Mouse (Mus musculus): Measurements from ENCODE around the gene Slc36a4. TPM values are rescaled to one million over a fixed set of nuclear protein-coding genes. Genes with fewer than 3 reads are reported as not detected.

Gene Slc36a4
- polyA plus RNA-seq, 1 experiment = 4.7 TPM

GRCm38 (mm10) chr9:15746636-15747035, 37.1 kb downstream of the Slc36a4 start:
- H3K36me3 ChIP-seq (ENCODE audit: control insufficient read depth, insufficient read depth, low read length) = no peaks in the 10 kb centered on the region
- no peak for DNase-seq
- H3K4me3 ChIP-seq (ENCODE audit: control insufficient read depth, insufficient read depth, low read length) = no peak overlapping the region
- no peak overlapping the region for H3K27ac ChIP-seq (ENCODE audit: control insufficient read depth, insufficient read depth, low read length)
- no peaks in the 10 kb centered on the region for H3K27me3 ChIP-seq (ENCODE audit: control insufficient read depth, insufficient read depth, low read length)
- H3K4me1 ChIP-seq (replicated peaks; ENCODE audit: control insufficient read depth, insufficient read depth, low read length) = no peaks in the 10 kb centered on the region
- TF ChIP-seq CTCF (IDR thresholded peaks at IDR 0.05; ENCODE audit: borderline replicate concordance, control insufficient read depth, extremely low read depth, insufficient read depth, low read length, poor library complexity) = no peak
- TF ChIP-seq POLR2A (IDR thresholded peaks at IDR 0.05; ENCODE audit: control insufficient read depth, extremely low read depth, insufficient read depth, low read length, poor library complexity) = no peak
- 87% methylated on average over 7 of the region's 7 CpGs for WGBS

- TF ChIP-seq CTCF (IDR thresholded peaks at IDR 0.05; ENCODE audit: borderline replicate concordance, control insufficient read depth, extremely low read depth, insufficient read depth, low read length, poor library complexity) (no peak), POLR2A (IDR thresholded peaks at IDR 0.05; ENCODE audit: control insufficient read depth, extremely low read depth, insufficient read depth, low read length, poor library complexity) (no peak)
- H3K36me3 ChIP-seq (ENCODE audit: control insufficient read depth, insufficient read depth, low read length) = no peaks in the 10 kb centered on the region
- H3K27ac ChIP-seq (ENCODE audit: control insufficient read depth, insufficient read depth, low read length) = no peak overlapping the region
- no peak for DNase-seq
- no peaks in the 10 kb centered on the region for H3K4me1 ChIP-seq (replicated peaks; ENCODE audit: control insufficient read depth, insufficient read depth, low read length)
- H3K27me3 ChIP-seq (ENCODE audit: control insufficient read depth, insufficient read depth, low read length) = no peaks in the 10 kb centered on the region
- WGBS = 82% methylated on average over 5 of the region's 5 CpGs
- H3K4me3 ChIP-seq (ENCODE audit: control insufficient read depth, insufficient read depth, low read length) = no peak overlapping the region
Measured at GRCm38 (mm10) chr9:15748383-15748782, 38.8 kb downstream of the Slc36a4 start.

GRCm38 (mm10) chr9:15759318-15759717, 49.8 kb downstream of the Slc36a4 start:
- DNase-seq = no peak
- TF ChIP-seq POLR2A (IDR thresholded peaks at IDR 0.05; ENCODE audit: control insufficient read depth, extremely low read depth, insufficient read depth, low read length, poor library complexity) (no peak), CTCF (IDR thresholded peaks at IDR 0.05; ENCODE audit: borderline replicate concordance, control insufficient read depth, extremely low read depth, insufficient read depth, low read length, poor library complexity) (no peak)
- Histone ChIP-seq H3K4me3 (ENCODE audit: control insufficient read depth, insufficient read depth, low read length) (no peak overlapping the region), H3K36me3 (ENCODE audit: control insufficient read depth, insufficient read depth, low read length) (no peaks in the 10 kb centered on the region), H3K27me3 (ENCODE audit: control insufficient read depth, insufficient read depth, low read length) (no peaks in the 10 kb centered on the region), H3K4me1 (replicated peaks; ENCODE audit: control insufficient read depth, insufficient read depth, low read length) (no peaks in the 10 kb centered on the region), H3K27ac (ENCODE audit: control insufficient read depth, insufficient read depth, low read length) (no peak overlapping the region)

GRCm38 (mm10) chr9:15766379-15766778, 56.8 kb downstream of the Slc36a4 start:
- no peak for DNase-seq
- Histone ChIP-seq H3K27me3 (ENCODE audit: control insufficient read depth, insufficient read depth, low read length) (no peaks in the 10 kb centered on the region), H3K27ac (ENCODE audit: control insufficient read depth, insufficient read depth, low read length) (no peak overlapping the region), H3K4me3 (ENCODE audit: control insufficient read depth, insufficient read depth, low read length) (no peak overlapping the region), H3K4me1 (replicated peaks; ENCODE audit: control insufficient read depth, insufficient read depth, low read length) (no peaks in the 10 kb centered on the region), H3K36me3 (ENCODE audit: control insufficient read depth, insufficient read depth, low read length) (no peaks in the 10 kb centered on the region)
- 90% methylated on average over 5 of the region's 5 CpGs for WGBS
- TF ChIP-seq POLR2A (IDR thresholded peaks at IDR 0.05; ENCODE audit: control insufficient read depth, extremely low read depth, insufficient read depth, low read length, poor library complexity) (no peak), CTCF (IDR thresholded peaks at IDR 0.05; ENCODE audit: borderline replicate concordance, control insufficient read depth, extremely low read depth, insufficient read depth, low read length, poor library complexity) (no peak)

- no peak for DNase-seq
- TF ChIP-seq CTCF (IDR thresholded peaks at IDR 0.05; ENCODE audit: borderline replicate concordance, control insufficient read depth, extremely low read depth, insufficient read depth, low read length, poor library complexity) (no peak), POLR2A (IDR thresholded peaks at IDR 0.05; ENCODE audit: control insufficient read depth, extremely low read depth, insufficient read depth, low read length, poor library complexity) (no peak)
- Histone ChIP-seq H3K4me1 (replicated peaks; ENCODE audit: control insufficient read depth, insufficient read depth, low read length) (no peaks in the 10 kb centered on the region), H3K27me3 (ENCODE audit: control insufficient read depth, insufficient read depth, low read length) (no peaks in the 10 kb centered on the region), H3K36me3 (ENCODE audit: control insufficient read depth, insufficient read depth, low read length) (no peaks in the 10 kb centered on the region), H3K27ac (ENCODE audit: control insufficient read depth, insufficient read depth, low read length) (no peak overlapping the region), H3K4me3 (ENCODE audit: control insufficient read depth, insufficient read depth, low read length) (no peak overlapping the region)
- WGBS = 91% methylated on average over 5 of the region's 5 CpGs
Measured at GRCm38 (mm10) chr9:15766821-15767220, 57.3 kb downstream of the Slc36a4 start.

- Histone ChIP-seq H3K4me1 (replicated peaks; ENCODE audit: control insufficient read depth, insufficient read depth, low read length) (no peaks in the 10 kb centered on the region), H3K4me3 (ENCODE audit: control insufficient read depth, insufficient read depth, low read length) (no peak overlapping the region), H3K36me3 (ENCODE audit: control insufficient read depth, insufficient read depth, low read length) (no peaks in the 10 kb centered on the region), H3K27ac (ENCODE audit: control insufficient read depth, insufficient read depth, low read length) (no peak overlapping the region), H3K27me3 (ENCODE audit: control insufficient read depth, insufficient read depth, low read length) (no peaks in the 10 kb centered on the region)
- TF ChIP-seq POLR2A (IDR thresholded peaks at IDR 0.05; ENCODE audit: control insufficient read depth, extremely low read depth, insufficient read depth, low read length, poor library complexity) (no peak), CTCF (IDR thresholded peaks at IDR 0.05; ENCODE audit: borderline replicate concordance, control insufficient read depth, extremely low read depth, insufficient read depth, low read length, poor library complexity) (no peak)
- DNase-seq = no peak
- 89% methylated on average over 12 of the region's 12 CpGs for WGBS
Measured at GRCm38 (mm10) chr9:15772766-15773165, 63.2 kb downstream of the Slc36a4 start.

GRCm38 (mm10) chr9:15773426-15773825, 63.9 kb downstream of the Slc36a4 start:
- no peaks in the 10 kb centered on the region for H3K27me3 ChIP-seq (ENCODE audit: control insufficient read depth, insufficient read depth, low read length)
- no peak for TF ChIP-seq CTCF (IDR thresholded peaks at IDR 0.05; ENCODE audit: borderline replicate concordance, control insufficient read depth, extremely low read depth, insufficient read depth, low read length, poor library complexity)
- TF ChIP-seq POLR2A (IDR thresholded peaks at IDR 0.05; ENCODE audit: control insufficient read depth, extremely low read depth, insufficient read depth, low read length, poor library complexity) = no peak
- no peak overlapping the region for H3K27ac ChIP-seq (ENCODE audit: control insufficient read depth, insufficient read depth, low read length)
- no peaks in the 10 kb centered on the region for H3K4me1 ChIP-seq (replicated peaks; ENCODE audit: control insufficient read depth, insufficient read depth, low read length)
- 68% methylated on average over 4 of the region's 4 CpGs for WGBS
- no peaks in the 10 kb centered on the region for H3K36me3 ChIP-seq (ENCODE audit: control insufficient read depth, insufficient read depth, low read length)
- DNase-seq = no peak
- no peak overlapping the region for H3K4me3 ChIP-seq (ENCODE audit: control insufficient read depth, insufficient read depth, low read length)
